Mouse (Mus musculus) brain, embryonic 14.5 days (tissue): Measurements from ENCODE around the gene Gnaq.

Experiments used
- CTCF ChIP-seq: fragments of 200-500 bp; IDR thresholded peaks from 2 replicates; pipeline ENCODE4 v1.5.1; 2012; ENCODE audit warnings: inconsistent platforms, mild to moderate bottlenecking, moderate library complexity, borderline replicate concordance; ENCODE audit not compliant: insufficient read depth, insufficient read length; ENCODE audit errors: extremely low read depth
- POLR2A ChIP-seq: fragments of 200-500 bp; IDR thresholded peaks from 2 replicates; pipeline ENCODE4 v1.6.1; 2012; ENCODE audit warnings: mild to moderate bottlenecking, inconsistent platforms, borderline replicate concordance; ENCODE audit not compliant: poor library complexity, insufficient read depth, insufficient read length, severe bottlenecking; ENCODE audit errors: extremely low read depth

- TF ChIP-seq CTCF (no peak), POLR2A (no peak)
These were observed 207.4 kb downstream of the Gnaq start for GRCm38 (mm10) chr19:16339954-16340586.
